Mouse (Mus musculus): ENCODE measurements at regions not wholly inside any gene's neighbourhood (a gene's known extent, or its start where the extent isn't known, plus 50 kb on each side); places are given as distances from the start of the nearest gene placed in this dataset.
A peak's percentile ranks its signal among the peaks of the same experiment; 100 is the strongest.

GRCm38 (mm10) chr12:38928786-38929351 lies 149.7 kb downstream of the Etv1 start:
- DNase-seq, result peak; percentile 17

DNA sequence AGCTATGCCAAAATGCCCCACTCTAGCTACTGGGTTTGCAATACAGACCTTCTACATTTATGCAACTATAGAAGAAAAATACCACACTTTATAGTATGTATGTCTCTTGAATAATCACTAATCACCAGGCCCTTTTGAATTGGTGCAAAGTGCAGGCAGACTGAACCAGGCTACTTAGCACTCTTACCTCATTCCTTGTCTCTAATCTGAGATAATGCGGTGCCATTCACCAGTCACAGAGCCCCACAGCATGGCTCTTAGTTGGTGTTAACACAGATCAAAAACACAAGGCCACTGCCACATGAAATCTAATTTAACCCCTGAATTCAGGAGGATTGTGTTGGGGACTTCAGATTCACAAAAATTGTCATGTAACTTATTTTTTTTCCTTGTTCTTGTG lies 150.5 kb downstream of the Etv1 start:
- DNase-seq, result no peak

- DNase-seq, result no peak
Observed at GRCm38 (mm10) chr12:38931769-38932168, 152.6 kb downstream of the Etv1 start.

DNA sequence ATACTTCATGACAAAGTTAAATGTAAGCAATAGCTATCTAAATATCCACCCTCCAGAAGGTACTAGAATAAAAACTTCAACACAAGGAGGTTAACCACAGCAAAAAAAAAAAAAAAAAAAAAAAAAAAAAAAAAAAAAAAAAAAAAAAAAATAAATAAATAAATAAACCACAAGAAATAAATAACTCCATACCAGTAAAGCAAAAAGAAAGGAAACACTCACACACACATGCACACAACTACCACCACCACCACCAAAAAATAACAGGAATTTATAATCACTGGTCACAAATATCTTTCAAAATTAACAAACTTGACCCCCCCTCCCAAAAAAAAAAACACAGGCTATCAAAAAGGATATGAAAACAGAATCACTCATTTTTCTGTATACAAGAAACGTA lies 180.4 kb downstream of the Etv1 start:
- DNase-seq, result no peak

DNA sequence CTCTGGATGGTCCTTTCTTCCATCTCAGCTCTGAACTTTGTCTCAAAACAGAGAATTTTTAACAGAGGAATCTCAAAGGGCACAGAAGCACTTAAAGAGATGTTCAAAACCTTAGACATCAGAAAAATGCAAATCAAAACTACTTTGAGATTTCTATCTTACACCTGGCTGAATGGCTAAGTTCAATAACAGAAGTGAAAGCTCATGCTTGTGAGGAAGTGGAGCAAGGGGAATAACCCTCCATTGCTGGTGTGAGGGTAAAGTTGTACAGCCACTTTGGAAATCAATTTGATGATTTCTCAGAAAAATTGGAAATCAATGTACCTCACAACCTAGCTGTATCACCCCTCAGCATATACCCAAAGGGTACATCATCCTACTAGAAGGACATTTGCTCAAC lies 183.1 kb downstream of the Etv1 start:
- DNase-seq, result no peak

GRCm38 (mm10) chr12:38970347-38970746 lies 191.2 kb downstream of the Etv1 start:
- no peak for DNase-seq

DNA sequence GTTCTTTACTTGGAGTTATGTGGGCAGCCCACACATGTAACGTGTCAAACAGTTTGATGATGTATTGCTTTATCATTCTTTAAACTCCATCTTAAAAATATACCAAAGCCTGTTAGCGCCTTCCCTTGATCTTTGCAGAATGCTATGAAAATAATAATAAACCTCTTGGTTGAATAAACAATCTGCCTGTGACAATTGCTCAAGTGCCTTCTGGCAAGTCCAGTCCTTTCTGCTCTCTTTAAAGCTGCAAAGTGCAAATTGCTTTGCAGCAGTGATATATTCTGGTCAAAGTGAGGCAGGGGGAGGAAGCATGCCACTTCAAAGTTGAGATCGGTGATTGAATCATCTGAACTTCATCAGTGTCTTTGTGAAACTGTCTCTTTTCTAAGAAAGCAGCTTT lies 193.0 kb downstream of the Etv1 start:
- DNase-seq, result no peak

GRCm38 (mm10) chr12:38975508-38975907 lies 196.3 kb downstream of the Etv1 start:
- no peak for DNase-seq

DNA sequence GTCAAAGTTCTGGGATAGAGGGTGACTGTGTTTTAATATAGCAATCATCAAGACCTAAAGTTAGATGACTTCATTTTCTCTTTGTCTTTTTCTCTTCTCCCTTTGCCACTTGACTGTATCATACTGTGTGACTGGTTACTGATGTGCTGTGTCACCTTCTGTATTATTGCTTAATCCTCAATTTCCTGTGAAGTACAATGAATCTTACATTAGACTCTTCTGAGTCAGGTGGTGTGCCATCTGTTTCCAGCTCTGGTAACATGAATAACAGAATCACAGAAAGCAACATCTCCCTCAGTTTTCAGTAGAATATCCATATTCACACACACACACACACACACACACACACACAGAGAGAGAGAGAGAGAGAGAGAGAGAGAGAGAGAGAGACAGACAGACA lies 203.2 kb downstream of the Etv1 start:
- DNase-seq, result no peak

DNA sequence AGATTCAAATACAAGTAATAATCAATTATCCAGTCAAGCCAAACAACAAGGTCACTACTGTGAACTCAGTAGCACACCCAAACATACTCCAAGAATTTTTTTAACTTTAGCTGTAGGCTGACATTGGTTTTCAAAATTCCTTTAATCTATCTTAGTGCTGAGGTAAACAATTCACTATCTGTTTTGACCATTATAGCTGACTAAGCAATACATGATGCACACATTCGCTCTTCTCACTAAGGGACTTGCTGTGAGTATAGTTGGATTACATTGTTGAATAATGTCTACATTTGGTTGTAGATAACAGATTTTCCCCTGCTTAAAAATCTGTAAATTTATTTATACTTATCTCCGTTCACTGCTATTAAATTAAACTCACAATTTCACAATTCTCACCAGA lies 206.7 kb downstream of the Etv1 start:
- no peak for DNase-seq

- DNase-seq, result no peak
Observed at GRCm38 (mm10) chr12:38986346-38986745, 207.2 kb downstream of the Etv1 start.

- no peak for DNase-seq
Observed at GRCm38 (mm10) chr12:38987277-38987676, 208.1 kb downstream of the Etv1 start.

DNA sequence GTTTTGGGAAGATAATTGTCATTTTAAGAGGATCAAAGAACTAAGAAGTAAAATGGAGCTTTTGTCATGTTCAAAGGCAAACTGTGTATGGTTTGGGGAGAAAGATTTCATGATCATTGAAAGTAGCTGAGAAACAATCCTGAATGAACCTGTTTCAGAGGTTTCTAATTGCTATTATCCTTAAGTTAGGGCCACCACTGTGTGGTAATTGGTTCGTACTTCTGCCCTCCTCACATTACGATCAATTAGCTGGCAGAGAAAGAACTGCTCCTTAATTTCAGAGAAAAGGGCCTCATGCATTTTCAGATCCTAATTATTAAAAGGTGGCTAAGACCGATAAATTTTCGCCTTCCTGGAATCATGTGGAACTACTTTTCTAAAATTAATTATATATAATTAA lies 208.6 kb downstream of the Etv1 start:
- no peak for DNase-seq

GRCm38 (mm10) chr12:39027179-39027578 lies 248.0 kb downstream of the Etv1 start:
- no peak for DNase-seq

- no peak for DNase-seq
Observed at GRCm38 (mm10) chr12:39027948-39028347, 248.8 kb downstream of the Etv1 start.

DNA sequence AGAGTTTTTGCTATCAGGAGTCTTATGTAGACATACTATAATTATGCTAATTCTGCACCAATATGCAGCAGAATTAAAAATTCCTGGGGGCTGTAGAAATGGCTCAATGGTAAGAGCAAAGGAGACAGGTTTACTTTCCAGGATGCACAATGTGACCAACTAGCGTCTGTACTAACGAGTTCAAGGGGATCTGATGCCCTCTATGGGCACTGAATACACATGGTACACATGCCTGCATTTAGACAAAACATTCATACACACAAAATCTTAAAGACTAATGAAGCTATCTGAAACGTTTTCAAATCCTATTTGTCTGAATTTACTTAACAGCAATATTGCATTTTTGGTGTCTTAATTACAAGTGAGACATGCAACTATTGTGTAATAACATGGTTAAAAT lies 254.8 kb downstream of the Etv1 start:
- DNase-seq, result no peak

- DNase-seq, result no peak
Observed at GRCm38 (mm10) chr12:39036466-39037037, 257.4 kb downstream of the Etv1 start.

- no peak for DNase-seq
Observed at GRCm38 (mm10) chr12:39038077-39038476, 258.9 kb downstream of the Etv1 start.

DNA sequence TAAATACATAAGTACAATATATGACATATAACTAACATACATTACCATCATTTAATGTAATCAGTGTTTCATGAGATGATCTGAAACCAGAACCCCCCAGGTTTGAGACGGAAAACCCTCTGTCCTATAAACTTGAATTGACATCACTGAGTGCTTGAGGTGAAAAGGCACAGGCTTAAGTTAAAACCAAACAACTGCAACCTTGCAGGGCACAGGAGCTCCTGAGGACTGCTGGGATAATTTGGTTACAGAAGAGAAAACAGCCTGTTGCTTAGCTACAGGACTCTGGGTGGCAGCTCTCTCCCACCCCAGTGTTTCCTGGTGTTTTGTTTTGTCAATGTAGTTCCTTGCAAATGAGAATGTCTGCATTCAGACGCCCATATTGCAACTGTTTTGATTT lies 259.5 kb downstream of the Etv1 start:
- DNase-seq, result no peak

DNA sequence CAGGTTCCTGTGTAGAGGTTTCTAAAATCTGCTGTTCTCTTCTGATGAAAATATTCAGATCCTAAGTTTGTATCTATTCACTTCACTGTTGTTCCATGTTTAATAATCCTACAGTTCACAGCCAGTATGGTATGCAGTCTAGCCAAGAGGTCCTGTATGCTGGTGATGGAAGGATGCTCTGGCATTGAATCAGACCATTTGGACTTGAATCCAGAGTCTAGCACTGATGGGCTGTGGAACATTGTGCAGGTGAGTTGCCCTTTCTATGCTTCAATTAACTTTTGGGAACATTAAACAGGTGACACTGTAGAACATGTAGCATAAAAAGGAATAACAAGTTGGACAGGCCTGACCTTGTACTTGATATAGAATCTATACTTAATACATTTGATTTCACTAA lies 267.9 kb downstream of the Etv1 start:
- DNase-seq, result no peak

- DNase-seq, result no peak
Observed at GRCm38 (mm10) chr12:39048441-39048840, 269.3 kb downstream of the Etv1 start.

GRCm38 (mm10) chr12:39048958-39049357 lies 269.8 kb downstream of the Etv1 start:
- no peak for DNase-seq

DNA sequence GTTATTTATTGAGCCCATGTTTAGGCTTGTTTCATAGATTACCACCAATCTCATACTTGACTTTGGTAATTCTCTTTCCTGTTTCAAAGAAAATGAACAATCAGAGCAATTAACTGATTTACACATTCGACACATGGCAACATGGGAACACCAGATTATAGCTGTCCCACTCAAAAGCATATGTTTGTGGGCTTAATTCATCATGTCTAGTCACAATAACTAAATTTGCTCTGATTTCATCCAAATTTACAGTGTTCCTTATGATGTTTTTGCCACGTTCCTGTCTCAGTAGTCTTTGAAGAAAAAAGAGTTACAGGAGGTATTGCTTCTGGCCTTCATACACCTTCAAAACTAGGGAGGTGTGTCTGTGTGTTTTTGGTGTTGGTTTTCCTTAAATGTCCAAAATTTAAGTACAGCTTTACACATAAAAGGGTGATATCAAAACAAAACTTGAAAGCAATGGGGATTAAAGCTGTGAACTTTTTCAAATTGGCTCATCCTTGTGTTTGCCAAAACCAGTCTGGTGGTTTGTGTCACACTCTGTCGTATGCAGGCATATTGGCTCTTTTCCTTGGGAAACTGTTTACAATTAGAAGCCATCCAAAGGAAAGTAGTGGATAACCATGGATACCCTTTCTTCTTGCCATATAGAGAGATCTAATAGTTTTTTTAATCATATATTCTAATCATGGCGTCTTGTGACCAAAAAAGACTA lies 291.3 kb downstream of the Etv1 start:
- DNase-seq, result no peak

GRCm38 (mm10) chr12:39073289-39074022 lies 294.3 kb downstream of the Etv1 start:
- no peak for DNase-seq

Data from liver (tissue).